Mouse (Mus musculus) hindbrain, embryonic 11.5 days (tissue): ENCODE results near the gene Gm10282. TPM values are rescaled to one million over a fixed set of nuclear protein-coding genes. Genes with fewer than 3 reads are reported as not detected.

ENCODE experiments used
- ATAC-seq: fragments of 200-750 bp; cut with Nextera tagmentation; 2 replicates; pipeline ENCODE4 v1.8.0; 2017; ENCODE audit warnings: mild to moderate bottlenecking, moderate TSS enrichment, moderate library complexity; ENCODE audit not compliant: low FRiP score
- DNase-seq: peaks from one replicate; pipeline ENCODE4 v3.0.0-alpha.2; 2015; ENCODE audit warnings: low spot score
- H3K27ac ChIP-seq: fragments of 300-500 bp; sonication (generic); 2 replicates; pipeline ENCODE4 v1.5.1; 2014; ENCODE audit warnings: mild to moderate bottlenecking, low read depth, low read length
- H3K27me3 ChIP-seq: fragments of 300-500 bp; sonication (generic); 2 replicates; pipeline ENCODE4 v1.6.1; 2014; ENCODE audit warnings: mild to moderate bottlenecking, low read length, moderate library complexity, mixed read lengths; ENCODE audit not compliant: control insufficient read depth, insufficient read depth
- H3K36me3 ChIP-seq: fragments of 300-500 bp; sonication (generic); 2 replicates; pipeline ENCODE4 v1.6.1; 2014; ENCODE audit warnings: mild to moderate bottlenecking, low read length, moderate library complexity, mixed read lengths; ENCODE audit not compliant: control insufficient read depth, insufficient read depth
- H3K4me1 ChIP-seq: fragments of 300-500 bp; sonication (generic); replicated peaks from 2 replicates; pipeline ENCODE4 v1.6.1; 2014; ENCODE audit warnings: low read length, mixed read lengths; ENCODE audit not compliant: control insufficient read depth, insufficient read depth
- H3K4me2 ChIP-seq: fragments of 300-500 bp; sonication (generic); replicated peaks from 2 replicates; pipeline ENCODE4 v1.6.1; 2014; ENCODE audit warnings: mild to moderate bottlenecking, low read depth, low read length
- H3K4me3 ChIP-seq: fragments of 300-500 bp; sonication (generic); 2 replicates; pipeline ENCODE4 v1.5.1; 2014; ENCODE audit warnings: low read depth, low read length
- H3K9ac ChIP-seq: fragments of 300-500 bp; sonication (generic); 2 replicates; pipeline ENCODE4 v1.6.1; 2014; ENCODE audit warnings: low read depth, low read length
- H3K9me3 ChIP-seq: fragments of 300-500 bp; sonication (generic); 2 replicates; pipeline ENCODE4 v1.6.1; 2016; ENCODE audit warnings: low read length; ENCODE audit not compliant: control insufficient read depth
- WGBS: fragments of 180-500 bp; shearing (Covaris S2); extraction: QIAGEN DNeasy Blood & Tissue Kit; methylation state at CpG from one replicate; pipeline ENCODE4 v1.1.7; 2014; 5-methylcytosine and 5-hydroxymethylcytosine counted together
- polyA plus RNA-seq: library from polyadenylated mRNA; unstranded; fragments of >200 nt; fragmentation: Nextera tagmentation; extraction: Ambion mirVana; gene quantifications from 2 replicates; pipeline ENCODE4 v1.2.1, GENCODE M21; 2014

Gm10282 gene
- polyA plus RNA-seq, 1 experiment from 2014 or later = 35.1 TPM

- ATAC-seq (no peak), DNase-seq (no peak)
- H3K4me3 ChIP-seq = no peak overlapping the region
- H3K27ac ChIP-seq = no peak overlapping the region
- H3K36me3 ChIP-seq = no peaks in the 10 kb centered on the region
- 0 out of 2 replicates have a peak, but pooled peaks cover 5% of the 10 kb centered on the region for H3K4me1 ChIP-seq
- WGBS = 62% methylated on average over 25 of the region's 25 CpGs
- no peak overlapping the region for H3K4me2 ChIP-seq
- peaks cover 31% of the 10 kb centered on the region for H3K27me3 ChIP-seq
- no peaks in the 10 kb centered on the region for H3K9me3 ChIP-seq
- H3K9ac ChIP-seq = no peak overlapping the region
These were observed 15.9 kb upstream of the Gm10282 start for GRCm38 (mm10) chr8:72320803-72321583.

DNA sequence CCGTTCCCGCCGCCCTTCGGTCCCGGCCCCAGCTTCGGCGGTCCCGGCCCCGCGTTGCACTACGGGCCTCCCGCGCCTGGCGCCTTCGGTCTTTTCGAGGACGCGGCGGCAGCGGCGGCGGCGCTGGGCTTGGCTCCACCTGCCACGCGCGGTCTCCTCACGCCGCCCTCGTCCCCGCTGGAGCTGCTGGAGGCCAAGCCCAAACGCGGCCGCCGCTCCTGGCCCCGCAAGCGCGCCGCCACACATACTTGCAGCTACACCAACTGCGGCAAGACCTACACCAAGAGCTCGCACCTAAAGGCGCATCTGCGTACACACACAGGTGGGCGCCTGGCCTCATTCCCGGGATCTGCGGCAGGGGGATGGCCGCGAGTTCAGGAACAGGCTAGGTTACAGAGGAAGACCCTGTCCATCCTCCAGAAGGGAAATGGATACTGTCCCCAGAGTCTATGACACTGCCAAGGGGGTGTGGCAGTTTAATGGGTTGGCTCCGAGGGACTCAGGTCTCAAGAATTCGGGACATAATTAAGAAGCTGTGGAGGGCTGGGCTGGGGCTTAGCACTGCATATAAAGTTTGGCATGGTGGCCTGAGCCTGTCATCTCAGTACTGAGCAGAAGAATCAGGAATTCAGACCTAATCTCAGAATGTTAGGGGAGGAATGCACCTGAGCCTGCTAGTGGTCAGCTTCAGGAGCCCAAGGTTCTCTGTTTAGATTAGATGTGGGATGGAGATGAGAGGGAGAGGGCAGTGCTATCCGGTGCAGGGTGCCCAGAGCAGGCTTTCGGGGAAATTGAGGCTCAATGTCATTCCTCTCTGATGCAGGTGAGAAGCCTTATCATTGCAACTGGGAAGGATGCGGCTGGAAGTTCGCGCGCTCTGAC, 15.1 kb upstream of the Gm10282 start:
- ATAC-seq (no peak), DNase-seq (peak; percentile 39)
- Histone ChIP-seq H3K4me1 (0 out of 2 replicates have a peak, but pooled peaks cover 5% of the 10 kb centered on the region), H3K27ac (no peak overlapping the region), H3K27me3 (peaks cover 31% of the 10 kb centered on the region), H3K4me2 (peak overlapping the region; percentile 89), H3K36me3 (no peaks in the 10 kb centered on the region), H3K9ac (no peak overlapping the region), H3K9me3 (no peaks in the 10 kb centered on the region), H3K4me3 (peak overlapping the region; percentile 40)
- WGBS = 7% methylated on average over 45 of the region's 55 CpGs

- Histone ChIP-seq H3K27me3 (peaks cover 31% of the 10 kb centered on the region), H3K9ac (peak overlapping the region; percentile 34; the same call in 1 of the 2 replicates), H3K4me3 (peak overlapping the region; percentile 40), H3K9me3 (no peaks in the 10 kb centered on the region), H3K27ac (no peak overlapping the region), H3K36me3 (no peaks in the 10 kb centered on the region), H3K4me1 (0 out of 2 replicates have a peak, but pooled peaks cover 5% of the 10 kb centered on the region), H3K4me2 (peak overlapping the region; percentile 89)
- peak; percentile 51 for DNase-seq
- WGBS = 1% methylated on average over 48 of the region's 48 CpGs
- peak; percentile 28; the same call in 1 of the 2 replicates for ATAC-seq
These were observed 14.3 kb upstream of the Gm10282 start for GRCm38 (mm10) chr8:72319397-72319796.

DNA sequence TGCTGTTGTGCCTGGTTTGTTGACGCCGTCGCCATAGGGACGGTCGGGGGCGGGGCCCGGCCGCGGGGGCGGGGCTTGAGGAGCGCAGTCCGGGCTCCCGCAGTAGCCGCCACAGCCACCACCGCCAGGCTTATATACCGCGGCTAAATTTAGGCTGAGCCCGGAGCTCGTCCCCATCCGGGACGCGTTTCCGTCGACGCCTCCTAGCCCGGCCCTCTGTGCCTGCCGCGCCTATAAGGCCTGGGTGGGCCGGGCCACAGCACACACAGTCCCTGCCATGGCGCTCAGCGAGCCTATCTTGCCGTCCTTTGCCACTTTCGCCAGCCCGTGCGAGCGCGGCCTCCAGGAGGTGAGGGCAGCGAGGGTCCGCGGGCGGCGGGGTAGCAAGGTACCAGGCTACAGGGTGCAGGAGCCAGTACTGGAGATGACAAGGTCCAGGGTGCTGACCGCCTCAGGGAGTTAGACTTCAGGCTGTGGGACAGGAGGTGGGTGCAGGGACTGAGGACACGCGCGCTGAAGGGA, 13.8 kb upstream of the Gm10282 start, which contains the start of gene Klf2:
TSS of gene Klf2 (plus strand) at position 233 of the 522 bp plus-strand sequence.
- H3K27me3 ChIP-seq = peaks cover 31% of the 10 kb centered on the region
- H3K9ac ChIP-seq = peak within 1 kb of the TSS; percentile 34; the same call in 1 of the 2 replicates
- no peak within 1 kb of the TSS for H3K27ac ChIP-seq
- DNase-seq = peak; percentile 91
- WGBS = 1% methylated on average over 43 of the region's 46 CpGs
- peak; percentile 96 for ATAC-seq
- H3K4me2 ChIP-seq = peak within 1 kb of the TSS; percentile 89
- H3K4me3 ChIP-seq = peak within 1 kb of the TSS; percentile 40
- 0 out of 2 replicates have a peak, but pooled peaks cover 5% of the 10 kb centered on the region for H3K4me1 ChIP-seq
- H3K9me3 ChIP-seq = no peaks in the 10 kb centered on the region
- no peaks in the 10 kb centered on the region for H3K36me3 ChIP-seq

DNA sequence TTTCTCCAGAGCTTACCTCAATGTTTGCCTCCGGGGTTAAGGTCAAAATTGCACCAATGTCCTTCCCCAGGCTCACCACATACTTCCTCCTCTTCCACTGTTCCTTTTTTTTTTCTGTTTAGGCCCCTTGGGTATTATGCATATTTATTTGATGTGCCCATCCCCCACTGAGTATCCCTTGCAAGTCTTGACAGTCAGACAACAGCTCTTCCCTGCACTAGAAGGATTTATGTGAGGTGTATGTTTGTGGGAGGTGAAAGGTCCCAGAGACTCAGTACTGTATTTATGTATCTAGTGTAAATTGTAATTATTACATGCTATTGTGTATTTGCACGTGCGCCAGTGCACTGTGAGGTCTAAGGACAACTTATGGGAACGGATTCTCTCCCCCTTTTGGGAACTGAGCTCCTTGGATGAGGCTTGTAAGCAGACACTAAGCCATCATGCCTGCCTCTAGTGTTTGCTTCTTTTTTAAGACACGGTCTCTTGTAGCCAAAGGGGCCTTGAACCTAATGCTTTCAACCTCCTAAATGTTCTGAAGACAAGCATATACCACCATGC, 12.8 kb upstream of the Gm10282 start:
- Histone ChIP-seq H3K4me1 (0 out of 2 replicates have a peak, but pooled peaks cover 5% of the 10 kb centered on the region), H3K27ac (no peak overlapping the region), H3K4me2 (no peak overlapping the region), H3K4me3 (no peak overlapping the region), H3K36me3 (no peaks in the 10 kb centered on the region), H3K9me3 (no peaks in the 10 kb centered on the region), H3K9ac (no peak overlapping the region), H3K27me3 (peaks cover 31% of the 10 kb centered on the region)
- peak; percentile 18 for DNase-seq
- no peak for ATAC-seq
- 48% methylated on average over 5 of the region's 5 CpGs for WGBS

DNA sequence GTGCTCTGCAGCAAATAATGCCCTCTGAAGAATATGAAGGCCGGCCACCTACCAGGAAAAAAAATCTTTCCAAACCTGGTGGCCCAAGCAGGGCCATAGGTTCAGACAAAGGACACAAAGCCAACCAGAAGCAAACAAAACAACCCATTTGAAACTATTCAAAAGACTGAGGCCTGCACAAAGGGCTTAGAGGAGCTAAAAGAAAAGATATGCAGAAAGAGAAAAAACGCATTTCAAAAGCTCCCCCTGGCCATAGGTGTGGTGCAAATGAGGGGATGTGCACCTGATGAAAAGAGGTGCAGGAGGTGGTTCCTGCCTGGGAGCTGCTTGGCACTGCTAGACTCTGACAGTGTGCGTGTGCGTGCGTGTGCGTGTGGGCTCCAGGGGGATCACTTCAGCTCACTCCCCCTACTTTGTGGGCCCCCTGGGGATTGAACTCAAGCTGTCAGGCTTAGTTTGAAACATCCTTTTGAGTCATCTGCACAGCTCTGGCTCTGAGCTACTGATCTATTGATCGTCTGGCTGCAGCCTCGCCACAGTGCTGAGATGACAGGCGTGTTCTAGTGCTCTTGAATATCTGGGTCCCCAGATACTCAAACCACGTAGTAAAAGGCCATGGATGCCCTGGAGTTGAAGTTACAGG, 11.1 kb upstream of the Gm10282 start:
- no peak overlapping the region for H3K9ac ChIP-seq
- 19% methylated on average over 10 of the region's 10 CpGs for WGBS

GRCm38 (mm10) chr8:72312926-72313518, 8.0 kb upstream of the Gm10282 start:
- 83% methylated on average over 3 of the region's 3 CpGs for WGBS
- Histone ChIP-seq H3K27me3 (no peaks in the 10 kb centered on the region), H3K4me3 (no peak overlapping the region), H3K4me1 (no peaks in the 10 kb centered on the region), H3K36me3 (no peaks in the 10 kb centered on the region), H3K27ac (no peak overlapping the region), H3K9me3 (no peaks in the 10 kb centered on the region), H3K4me2 (no peak overlapping the region), H3K9ac (no peak overlapping the region)
- DNase-seq (no peak), ATAC-seq (no peak)

More for the DNA sequence above, 11.1 kb upstream of the Gm10282 start:
- H3K27me3 ChIP-seq = peaks cover 25% of the 10 kb centered on the region
- H3K4me2 ChIP-seq = no peak overlapping the region
- H3K4me3 ChIP-seq = no peak overlapping the region
- no peak overlapping the region for H3K27ac ChIP-seq
- peak; percentile 9 for DNase-seq
- H3K4me1 ChIP-seq = 0 out of 2 replicates have a peak, but pooled peaks cover 5% of the 10 kb centered on the region
- no peaks in the 10 kb centered on the region for H3K9me3 ChIP-seq
- ATAC-seq = no peak
- H3K36me3 ChIP-seq = no peaks in the 10 kb centered on the region
